Mouse (Mus musculus) right cerebral cortex, postnatal 36 days (tissue): Measurements from ENCODE around the gene Egfl8.

Experiments used
- DNase-seq, 2 experiments: peaks; one replicate each; pipeline ENCODE4 v3.0.0; 2022; ENCODE audit warnings: low spot score in 2 of 2, mixed read lengths in 1 of 2

Egfl8 gene

GRCm38 (mm10) chr17:34576577-34576976 lies 39.2 kb downstream of the Egfl8 start:
- DNase-seq, result no peak

GRCm38 (mm10) chr17:34572361-34572760 lies 43.4 kb downstream of the Egfl8 start:
- no peak for DNase-seq

GRCm38 (mm10) chr17:34571875-34572274 lies 43.9 kb downstream of the Egfl8 start:
- DNase-seq, result no peak

- DNase-seq, result no peak
Observed at GRCm38 (mm10) chr17:34569919-34570318, 45.9 kb downstream of the Egfl8 start.

- DNase-seq, result no peak
Observed at GRCm38 (mm10) chr17:34568421-34568820, 47.4 kb downstream of the Egfl8 start.

GRCm38 (mm10) chr17:34567311-34567710 lies 48.5 kb downstream of the Egfl8 start:
- DNase-seq, result no peak

GRCm38 (mm10) chr17:34564796-34565195 lies 51.0 kb downstream of the Egfl8 start:
- DNase-seq, result no peak

- no peak for DNase-seq
Observed at GRCm38 (mm10) chr17:34564003-34564421, 51.8 kb downstream of the Egfl8 start, which contains the start of gene Notch4. Notch4 (plus strand) TSS chr17:34564268.

GRCm38 (mm10) chr17:34563354-34563753 lies 52.4 kb downstream of the Egfl8 start:
- no peak for DNase-seq
